Mouse (Mus musculus) fat pad, adult 2 months (tissue): ENCODE data around the gene Thada.

ENCODE experiments used
- DNase-seq: peaks from one replicate; pipeline ENCODE4 v3.0.0-alpha.2; 2011; ENCODE audit warnings: low read depth, low spot score; ENCODE audit errors: extremely low read depth

Thada gene

DNA sequence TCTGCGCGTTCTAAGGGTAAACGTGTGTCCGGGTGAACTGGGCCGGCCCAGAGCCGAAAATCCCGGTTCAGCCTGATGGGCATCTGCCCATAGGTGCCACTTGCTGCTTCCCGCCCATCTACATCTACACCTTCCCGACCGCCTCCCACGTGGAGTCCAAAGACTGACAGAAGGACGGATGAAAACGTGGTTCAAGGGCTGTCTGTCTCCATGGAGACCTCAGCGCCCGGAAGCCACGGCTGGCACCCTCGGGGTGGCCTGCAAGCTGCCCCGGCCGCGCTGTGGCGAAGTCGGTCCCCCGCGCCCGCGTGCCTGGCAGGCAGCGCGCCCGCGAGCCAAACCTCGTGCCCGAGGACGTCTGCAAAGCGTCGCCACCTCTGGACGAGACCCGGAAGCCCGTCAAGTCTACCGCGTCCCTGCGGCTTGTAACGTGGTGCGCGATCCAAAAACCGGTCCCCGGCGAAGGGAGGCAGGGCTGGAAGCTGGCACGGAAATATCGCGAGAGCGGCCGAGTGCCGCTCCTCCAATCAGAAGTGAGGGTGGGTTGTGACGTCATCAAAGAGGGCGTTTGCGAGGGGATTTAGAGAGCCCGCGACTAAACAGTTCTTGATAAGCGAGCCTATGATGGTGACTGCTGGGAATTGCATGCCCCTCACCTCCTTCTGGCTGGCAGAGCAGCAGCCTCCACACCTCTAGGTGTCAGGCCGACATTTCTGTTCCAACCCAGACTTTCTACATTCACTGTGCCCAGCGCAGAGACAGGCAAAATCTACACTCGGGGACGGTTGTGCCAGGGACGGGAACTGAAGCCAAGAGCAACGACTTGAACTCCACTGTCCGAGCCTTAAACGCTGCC lies at the start of gene Thada:
Thada (minus strand) TSS at position 453 of the 856 bp plus-strand sequence.
- DNase-seq: peak; percentile 65

DNA sequence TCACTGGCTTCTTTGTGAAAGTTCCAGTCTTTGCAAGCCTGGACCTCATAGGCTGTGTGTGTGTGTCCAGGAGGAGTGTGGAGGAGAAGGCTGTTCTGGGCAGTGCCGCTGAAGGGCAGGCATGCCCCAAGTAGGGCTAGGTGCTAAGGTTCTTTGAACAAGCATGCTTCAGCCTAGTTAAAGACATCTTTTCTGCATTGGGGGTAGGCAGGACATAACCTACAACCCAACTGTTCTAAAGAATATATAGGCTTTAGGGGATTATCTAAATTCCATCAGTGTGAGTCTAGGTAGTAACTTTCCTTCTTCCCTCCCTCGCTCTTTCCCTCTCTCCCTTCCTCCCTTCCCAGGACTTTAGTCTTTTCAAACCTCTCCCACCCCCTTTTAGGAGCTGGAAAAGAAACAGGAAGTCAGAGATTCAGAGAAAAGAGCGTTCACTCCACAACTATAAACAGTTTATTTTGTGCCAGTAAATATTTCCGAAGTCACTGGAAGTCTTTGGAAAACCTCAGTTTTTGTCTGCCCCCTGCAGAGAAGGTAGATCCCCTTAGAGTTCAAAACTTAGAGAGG lies 46.6 kb upstream of the Thada start:
- DNase-seq: no peak

DNA sequence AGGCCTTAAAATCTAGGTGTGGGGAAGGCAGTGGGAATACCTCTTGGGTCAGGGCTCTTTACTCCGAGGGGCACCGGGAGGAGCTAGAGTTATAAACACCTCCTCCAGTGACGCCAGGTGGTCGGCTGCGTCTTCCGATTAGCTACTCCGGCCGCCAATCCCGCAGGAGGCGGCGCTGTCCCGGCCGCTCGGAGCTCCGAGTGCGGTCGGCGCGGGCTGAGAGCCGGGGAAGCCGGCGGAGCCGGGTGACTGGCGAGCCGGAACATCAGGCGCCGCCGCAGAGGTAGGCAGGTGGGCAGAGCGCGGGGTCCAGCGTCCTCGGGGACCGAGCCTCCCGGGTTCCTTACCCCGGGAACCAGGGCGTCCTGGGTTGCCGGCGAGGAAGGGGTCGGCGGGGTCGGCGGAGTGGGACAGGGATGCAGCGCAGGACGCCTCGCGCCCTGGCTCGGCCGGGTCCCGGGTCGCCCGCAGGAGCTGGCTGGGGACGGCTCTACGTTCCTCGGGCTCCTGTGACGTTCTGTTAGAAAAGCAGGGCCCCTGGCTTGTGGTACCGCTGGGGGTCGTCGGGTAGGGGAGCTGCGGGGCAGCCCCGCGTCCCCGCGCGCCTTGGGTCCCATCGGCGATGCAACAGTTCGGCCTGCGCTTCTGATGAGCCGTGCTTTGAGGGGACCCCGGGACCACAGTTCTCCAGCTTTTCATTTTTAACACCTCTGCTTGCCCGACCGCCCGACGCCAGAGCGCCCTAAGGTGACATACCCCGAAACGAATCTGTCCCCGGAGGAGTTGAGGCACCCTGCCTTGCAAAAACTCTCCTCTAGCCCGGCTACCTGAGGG lies 45.9 kb upstream of the Thada start, which contains the start of gene Plekhh2:
Plekhh2 (plus strand) TSS at position 214 of the 834 bp plus-strand sequence.
- no peak for DNase-seq

DNA sequence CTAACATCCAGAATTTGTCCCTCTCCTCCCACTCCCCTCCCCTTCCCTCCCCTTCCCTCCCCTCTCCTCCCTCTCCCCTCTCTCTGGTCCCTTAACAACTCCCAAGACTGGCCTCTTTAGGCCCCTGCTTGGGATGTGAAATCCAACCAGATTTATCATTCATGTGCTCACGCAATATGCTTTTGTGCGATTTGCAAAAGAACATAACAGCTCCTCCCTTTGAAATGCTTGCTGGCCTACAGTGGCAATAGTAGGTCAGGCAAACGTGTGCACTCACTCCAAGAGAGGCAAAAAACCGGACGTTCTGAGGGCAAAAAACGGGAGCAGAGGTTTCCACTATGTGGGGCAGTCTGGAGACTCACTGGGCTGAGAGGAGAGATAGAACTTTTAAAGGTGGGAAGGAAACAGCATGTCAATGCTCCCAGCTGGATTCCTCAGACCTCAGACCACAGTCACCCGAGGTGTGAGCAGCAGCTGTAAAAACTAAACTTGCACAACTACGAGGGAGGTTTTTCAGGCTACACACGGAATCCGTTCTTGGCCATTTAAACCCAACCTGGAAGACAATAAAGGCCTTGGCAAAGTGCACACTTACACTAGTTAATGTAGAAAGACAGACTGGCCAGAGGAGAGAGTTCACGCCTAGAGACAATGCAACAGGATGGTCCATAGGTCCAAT lies 45.1 kb upstream of the Thada start:
- DNase-seq: no peak

DNA sequence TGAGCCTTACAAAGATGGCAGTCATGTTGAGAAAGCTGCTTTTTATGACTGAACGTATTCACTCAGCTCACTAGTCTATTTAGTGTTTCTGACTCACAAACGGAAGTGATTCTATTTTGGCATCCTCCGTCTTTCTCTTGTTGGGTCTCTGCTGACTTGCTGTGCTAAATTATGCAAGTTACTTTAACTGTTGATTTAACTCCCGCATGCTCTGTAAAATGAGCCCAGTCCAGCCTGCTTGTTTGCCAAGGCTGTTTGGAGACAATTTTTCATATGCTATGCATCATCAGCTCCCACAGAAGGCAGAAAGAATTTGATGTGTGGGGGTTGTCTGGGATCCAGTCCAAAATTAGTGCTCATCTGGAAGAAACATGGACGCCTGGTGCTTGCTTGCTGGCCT lies 44.4 kb upstream of the Thada start:
- peak; percentile 36 for DNase-seq

DNA sequence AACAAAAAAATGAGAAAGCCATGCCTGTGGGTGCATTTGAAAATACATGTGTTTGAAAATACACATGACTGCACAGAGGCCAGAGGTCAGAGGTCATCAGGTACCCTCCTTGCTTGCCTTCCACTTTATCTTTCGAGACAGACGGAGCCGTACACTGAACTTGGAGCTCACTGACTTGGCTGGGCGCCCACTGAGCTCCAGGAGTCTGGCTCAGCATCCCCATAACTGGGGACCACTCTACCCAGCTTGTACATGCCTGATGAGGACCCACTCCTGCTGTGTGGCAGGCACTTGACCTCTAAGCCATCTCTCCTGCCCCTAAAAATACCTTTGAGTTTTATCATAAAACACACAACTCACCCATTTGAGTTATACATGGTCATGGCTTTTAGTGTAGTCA lies 43.2 kb upstream of the Thada start:
- no peak for DNase-seq

DNA sequence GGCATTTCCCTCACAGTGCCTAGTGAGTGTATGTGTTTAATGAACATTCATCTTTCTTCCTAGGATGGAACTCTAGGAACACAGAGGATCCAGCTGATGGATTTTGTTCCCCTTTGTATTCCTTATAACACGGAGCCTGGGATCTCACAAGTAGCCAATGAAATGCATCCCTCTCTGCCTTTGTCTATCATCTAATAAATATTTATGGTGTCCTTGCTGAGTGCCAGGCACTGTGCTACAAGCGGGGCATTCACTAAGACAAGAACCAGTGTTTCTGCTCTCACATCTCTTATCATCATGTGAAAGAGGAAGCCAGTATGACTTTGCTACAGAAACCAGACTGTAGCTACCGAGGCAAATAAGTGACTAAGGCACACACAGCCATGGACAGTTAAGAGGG lies 42.7 kb upstream of the Thada start:
- no peak for DNase-seq

DNA sequence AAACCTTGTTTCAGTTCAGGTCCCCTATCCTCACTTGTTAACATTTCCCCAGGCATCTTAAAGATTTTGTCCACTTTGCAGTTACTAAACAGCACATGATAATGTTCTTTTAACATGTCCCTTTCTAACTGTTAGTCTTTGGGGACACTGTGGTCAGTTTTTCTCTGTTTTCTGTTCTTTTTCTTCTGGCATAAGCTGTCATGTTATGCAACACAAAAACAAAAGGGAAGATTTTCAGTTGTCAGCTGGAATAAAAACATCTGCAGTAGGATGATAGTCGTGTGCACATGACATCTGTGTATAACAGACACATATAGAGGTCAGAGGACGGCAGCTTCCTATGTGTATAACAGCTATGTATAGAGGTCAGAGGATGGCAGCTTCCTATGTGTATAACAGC lies 39.9 kb upstream of the Thada start:
- DNase-seq: no peak

DNA sequence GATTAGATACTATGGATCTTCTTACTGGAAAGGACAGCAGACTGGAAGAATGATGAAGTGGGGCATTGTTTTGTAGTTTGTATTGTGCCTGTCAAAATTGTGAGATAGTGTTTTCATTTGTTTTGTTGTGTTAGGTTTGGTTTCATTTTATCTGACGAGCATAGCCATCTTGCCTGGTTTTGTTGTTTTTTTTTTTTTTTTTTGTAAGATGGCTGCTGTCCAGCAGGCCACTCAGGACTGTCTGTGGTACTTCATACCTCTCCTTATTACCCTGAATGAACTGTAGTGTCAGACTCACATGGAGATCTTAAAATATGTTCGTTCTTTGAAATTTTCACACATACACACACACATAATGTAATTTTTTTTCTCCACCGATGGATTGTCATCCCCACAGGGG lies 36.3 kb upstream of the Thada start:
- no peak for DNase-seq

DNA sequence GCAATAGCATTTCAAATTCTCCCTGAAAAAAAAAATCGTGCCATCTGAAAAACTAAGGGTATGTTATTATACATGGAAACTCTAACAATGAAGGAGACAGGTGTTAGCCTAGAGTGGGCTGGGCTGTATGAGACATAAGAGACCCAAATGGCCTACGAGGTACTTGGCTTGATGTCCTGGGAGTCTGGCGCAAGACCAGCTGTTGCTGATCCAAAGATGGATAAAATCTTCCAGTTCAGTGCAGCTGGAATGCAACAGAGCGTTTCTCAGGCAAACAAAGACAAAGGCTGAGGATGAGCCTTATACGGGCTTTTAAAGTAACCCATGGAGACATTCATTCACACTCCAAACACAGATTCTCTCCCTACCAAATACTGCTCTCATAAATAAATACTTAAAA lies 32.6 kb upstream of the Thada start:
- no peak for DNase-seq

DNA sequence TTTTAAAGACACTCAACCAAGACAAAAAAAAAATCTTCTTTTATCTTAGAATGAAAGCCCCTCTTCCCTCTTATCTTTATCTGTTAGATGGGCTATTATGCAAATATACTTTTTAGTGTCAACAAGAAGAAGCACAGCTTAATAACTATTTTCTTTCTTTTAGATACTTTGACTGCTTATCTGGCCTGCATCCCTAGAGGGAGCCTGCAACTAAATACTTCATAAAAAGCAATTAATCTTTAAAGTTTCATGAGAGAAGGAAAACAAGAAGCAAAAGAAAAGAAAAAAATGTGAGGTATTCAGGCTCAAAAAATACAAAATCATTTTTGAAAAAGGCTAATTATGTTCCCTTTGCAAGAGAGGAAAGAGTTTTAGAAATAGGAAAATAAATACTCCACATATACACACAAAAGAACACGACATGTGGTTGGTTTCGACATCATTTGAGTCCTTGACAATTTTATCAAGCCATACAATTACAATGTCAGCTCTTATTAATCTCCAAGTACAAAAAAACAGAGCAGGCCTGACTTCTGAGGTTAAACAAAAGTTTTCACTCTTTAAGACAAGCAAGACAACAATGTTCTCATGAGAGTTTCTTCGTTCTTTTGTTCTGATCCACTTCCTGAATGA lies 32.1 kb upstream of the Thada start:
- no peak for DNase-seq

DNA sequence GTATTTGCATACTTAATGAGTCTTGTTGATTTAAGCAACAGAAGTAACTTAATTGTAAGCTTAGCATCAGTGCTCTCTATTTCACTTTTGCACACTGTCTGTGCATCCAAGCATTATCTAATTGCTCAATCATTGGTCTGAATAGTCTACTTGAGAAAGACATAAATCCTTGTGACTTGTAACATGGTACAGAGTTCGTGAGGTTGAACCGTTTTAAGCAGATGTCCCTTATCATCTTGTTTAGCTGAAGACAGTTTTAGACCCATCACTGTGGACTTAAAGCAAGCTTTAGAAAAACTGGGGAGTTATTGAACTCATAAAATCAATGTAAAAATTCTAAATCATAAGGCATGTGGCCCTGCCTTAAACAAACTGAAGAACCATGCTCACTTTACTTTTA lies 31.6 kb upstream of the Thada start:
- no peak for DNase-seq

DNA sequence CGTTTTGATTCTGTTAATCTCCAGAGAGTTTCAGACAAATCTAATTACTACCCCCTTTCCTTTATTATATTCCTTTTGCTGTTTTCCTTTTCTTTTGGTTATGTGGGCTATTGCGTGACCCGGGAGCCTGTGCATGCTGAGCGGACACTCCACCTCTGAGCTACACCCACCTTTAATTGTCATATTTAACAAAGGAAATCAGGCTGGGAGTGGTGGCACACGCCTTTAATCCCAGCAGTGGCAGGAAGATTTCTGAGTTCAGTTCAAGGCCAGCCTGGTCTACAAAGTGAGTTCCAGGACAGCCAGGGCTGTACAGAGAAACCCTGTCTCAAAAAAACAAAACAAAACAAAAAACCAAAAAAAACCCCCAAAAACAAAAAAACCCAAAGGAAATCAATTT lies 31.0 kb upstream of the Thada start:
- DNase-seq: no peak

DNA sequence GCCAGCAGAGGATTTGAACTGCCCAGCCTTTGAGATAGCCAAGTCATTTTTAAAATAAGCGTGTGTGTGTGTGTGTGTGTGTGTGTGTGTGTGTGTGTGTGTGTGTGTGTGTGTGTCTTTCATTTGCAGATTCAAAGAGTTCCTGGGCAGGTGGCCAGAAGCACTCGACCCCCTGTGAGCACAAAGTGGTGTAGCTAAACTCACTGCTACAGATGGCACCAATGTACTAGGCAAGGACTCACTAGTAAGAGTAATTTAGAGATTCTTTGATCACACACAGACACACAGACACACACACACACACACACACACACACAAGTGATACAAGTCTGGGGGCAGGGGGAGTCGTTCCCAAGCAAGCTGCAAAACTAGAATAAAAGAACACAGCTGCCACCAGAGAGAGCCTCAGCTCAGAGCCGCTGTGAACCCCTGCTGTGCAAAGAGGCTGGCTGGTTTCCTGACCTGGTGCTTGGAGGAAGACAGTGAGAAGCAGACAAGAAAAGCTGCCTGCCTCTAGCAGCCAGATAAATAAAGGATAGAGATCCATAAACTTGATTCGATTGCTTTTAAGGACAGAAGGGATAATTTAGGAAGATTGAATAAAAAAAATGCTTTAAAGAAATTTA lies 26.4 kb upstream of the Thada start:
- DNase-seq: no peak

DNA sequence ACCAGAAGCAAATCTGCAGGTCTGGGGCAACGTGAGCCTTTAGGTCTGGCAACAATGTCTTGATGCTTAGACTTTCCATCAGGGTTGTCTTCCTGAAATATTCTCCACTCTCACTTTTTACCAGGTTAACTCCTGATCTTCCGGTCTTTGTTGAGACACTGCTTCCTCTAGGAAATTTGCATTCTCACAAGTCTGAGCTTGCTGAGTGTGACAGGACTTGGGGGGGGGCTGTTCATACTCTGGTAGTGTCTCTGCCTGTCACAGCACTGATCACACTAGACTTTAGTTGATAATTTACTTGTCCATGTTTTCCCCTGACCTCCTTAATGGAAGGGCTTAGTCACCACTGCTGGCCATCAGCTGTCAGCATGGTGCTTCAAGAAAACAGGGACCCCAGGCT lies 21.4 kb upstream of the Thada start:
- no peak for DNase-seq

DNA sequence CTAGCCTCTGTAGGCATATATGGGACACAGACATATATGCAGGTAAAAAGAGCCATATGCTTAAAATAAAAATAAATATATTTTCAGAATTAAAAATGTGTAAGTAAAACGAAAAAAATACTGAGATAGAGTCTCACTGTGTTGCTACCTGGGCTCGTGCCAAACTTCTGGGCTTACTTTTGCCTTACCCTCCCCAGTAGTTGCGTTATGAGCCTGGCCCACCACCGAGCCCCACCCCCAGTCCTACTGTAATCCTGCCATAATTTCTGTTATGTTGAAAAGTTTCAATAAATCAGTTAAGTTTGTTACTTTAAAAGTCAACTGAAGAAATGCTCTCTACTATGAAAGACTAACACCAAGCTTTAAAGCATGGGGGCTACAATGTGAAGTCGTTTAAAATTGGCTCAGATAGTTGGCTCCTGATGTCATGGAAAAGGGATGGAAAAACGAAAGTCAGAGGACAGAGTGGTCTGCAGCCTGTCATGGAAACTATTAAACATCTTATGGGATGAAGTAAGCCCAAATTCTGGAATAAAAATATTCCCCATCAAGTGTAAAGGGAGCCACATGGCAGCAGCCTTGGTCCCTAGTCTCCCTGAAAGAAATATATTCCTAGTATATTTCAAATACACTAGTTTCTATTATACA lies 17.8 kb upstream of the Thada start:
- no peak for DNase-seq

DNA sequence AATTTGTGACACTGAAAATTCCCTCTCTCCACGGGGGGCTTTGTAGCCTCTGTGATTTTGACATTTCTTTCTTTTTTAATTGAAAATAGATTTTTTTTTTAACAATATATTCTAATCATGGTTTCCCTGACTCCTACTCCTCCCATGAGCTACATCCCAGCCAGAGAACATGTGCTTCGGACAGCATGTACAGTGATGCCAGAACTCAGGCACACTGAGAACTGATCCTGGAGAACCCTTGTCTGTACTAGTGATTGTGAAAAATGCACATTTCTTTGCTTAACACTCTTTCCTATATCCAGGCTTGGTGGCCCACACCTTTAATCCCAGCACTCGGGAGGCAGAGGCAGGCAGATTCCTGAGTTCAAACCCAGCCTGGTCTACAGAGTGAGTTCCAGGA lies 16.8 kb upstream of the Thada start:
- DNase-seq: no peak

DNA sequence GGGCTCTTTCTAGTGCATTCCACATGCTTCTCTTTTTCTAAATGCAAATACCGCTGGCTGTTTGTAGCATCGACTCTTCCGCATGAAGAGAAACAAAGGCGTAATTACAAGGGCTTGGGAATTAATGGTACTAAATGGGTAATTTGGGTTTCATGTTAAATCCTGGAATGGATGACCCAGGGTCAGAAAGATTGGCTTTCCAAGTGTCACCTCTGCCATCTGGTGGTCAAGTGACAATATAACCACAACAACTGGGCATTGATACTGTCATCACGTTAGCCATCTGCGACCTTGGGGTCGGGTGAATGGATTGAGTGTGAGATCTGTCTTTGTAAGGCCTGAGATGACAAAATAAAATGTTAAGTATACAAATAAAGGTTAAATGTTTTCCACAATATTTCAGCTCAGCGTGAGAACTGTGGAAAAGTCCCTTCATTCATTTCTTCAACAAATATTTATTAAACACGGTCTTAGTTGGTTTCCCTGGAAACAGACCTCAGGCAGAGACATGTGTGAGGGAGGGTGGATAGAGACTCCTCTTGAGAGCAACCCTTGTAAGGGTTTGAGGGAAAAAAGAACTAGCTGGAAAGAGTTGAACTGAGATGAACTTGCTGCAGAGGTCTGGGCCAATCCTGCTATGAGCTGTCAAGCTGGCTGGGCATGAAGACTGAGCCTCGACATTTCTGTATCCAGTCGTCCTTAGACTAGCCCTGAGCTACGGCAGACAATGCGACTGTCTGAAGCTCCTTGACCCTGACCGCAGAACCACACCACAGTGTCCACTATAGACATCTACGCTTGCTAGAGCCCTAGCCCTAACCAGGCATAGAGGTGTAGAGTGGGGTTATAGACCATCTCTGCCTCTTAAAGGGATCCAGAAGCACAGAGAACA lies 14.7 kb upstream of the Thada start:
- no peak for DNase-seq

DNA sequence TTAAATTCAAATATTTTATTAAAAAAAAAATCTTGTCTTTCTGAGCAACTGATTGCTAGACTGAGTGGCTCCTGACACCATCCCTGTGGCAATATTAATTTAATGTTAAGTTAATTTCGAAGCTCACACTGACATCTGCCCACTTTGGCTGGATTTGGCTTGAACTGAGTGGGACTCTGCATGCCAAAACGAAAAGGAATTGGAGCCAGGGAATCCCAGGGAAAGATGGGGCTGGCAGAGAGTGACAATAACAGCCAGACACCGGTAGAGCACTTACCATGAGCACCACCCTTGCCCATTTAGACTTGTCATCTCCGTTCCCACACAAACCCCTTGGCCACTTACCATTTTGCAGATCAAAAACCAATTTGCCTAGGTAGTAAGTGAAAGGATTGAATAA lies 12.3 kb upstream of the Thada start:
- no peak for DNase-seq
